Mouse (Mus musculus): ENCODE measurements around the gene Bpnt1.
A peak's percentile ranks its signal among the peaks of the same experiment; 100 is the strongest.

Gene Bpnt1

GRCm38 (mm10) chr1:185404021-185404420, 72.1 kb downstream of the Bpnt1 start:
- DNase-seq (ENCODE audit: low spot score in 2 of 2), result peak in 1 of 2 experiments; percentile 27

- DNase-seq (ENCODE audit: low spot score in 2 of 2), result no peak
These were observed 74.0 kb downstream of the Bpnt1 start for GRCm38 (mm10) chr1:185405921-185406320.
